Mouse (Mus musculus): Measurements from ENCODE around the gene Mgll. TPM values are rescaled to one million over a fixed set of nuclear protein-coding genes. Genes with fewer than 3 reads are reported as not detected.

Mgll gene
- polyA plus RNA-seq, 1 experiment from 2014 or later, result 38.6 TPM

GRCm38 (mm10) chr6:88703731-88704130 is 20.5 kb upstream of the Mgll start:
- Histone ChIP-seq H3K36me3 (no peaks in the 10 kb centered on the region), H3K27me3 (no peaks in the 10 kb centered on the region), H3K4me1 (peaks cover 4% of the 10 kb centered on the region; the same call in 1 of the 2 replicates), H3K27ac (0 out of 2 replicates have a peak overlapping the region, but pooled peaks have one; percentile 10), H3K4me2 (no peak overlapping the region), H3K9ac (no peak overlapping the region), H3K4me3 (replicated peaks) (no peak overlapping the region), H3K9me3 (replicated peaks) (no peaks in the 10 kb centered on the region)
- WGBS, result 56% methylated on average over 5 of the region's 5 CpGs
- ATAC-seq (replicated peaks; ENCODE audit: low FRiP score), result peak; percentile 80

- 69% methylated on average over 8 of the region's 8 CpGs for WGBS
- ATAC-seq (replicated peaks; ENCODE audit: low FRiP score), result no peak
- H3K27ac ChIP-seq, result no peak overlapping the region
- H3K36me3 ChIP-seq, result no peaks in the 10 kb centered on the region
- H3K27me3 ChIP-seq, result no peaks in the 10 kb centered on the region
- no peaks in the 10 kb centered on the region for H3K9me3 ChIP-seq (replicated peaks)
- H3K9ac ChIP-seq, result no peak overlapping the region
- H3K4me2 ChIP-seq, result no peak overlapping the region
- no peaks in the 10 kb centered on the region; the same call in 1 of the 2 replicates for H3K4me1 ChIP-seq
- H3K4me3 ChIP-seq (replicated peaks), result no peak overlapping the region
These were observed 15.6 kb upstream of the Mgll start for GRCm38 (mm10) chr6:88708401-88709278.

GRCm38 (mm10) chr6:88709279-88709575 is 15.0 kb upstream of the Mgll start:
- no peaks in the 10 kb centered on the region for H3K9me3 ChIP-seq (replicated peaks)
- H3K4me3 ChIP-seq (replicated peaks), result no peak overlapping the region
- no peak overlapping the region for H3K4me2 ChIP-seq
- H3K27me3 ChIP-seq, result no peaks in the 10 kb centered on the region
- H3K4me1 ChIP-seq, result no peaks in the 10 kb centered on the region
- no peak for ATAC-seq (replicated peaks; ENCODE audit: low FRiP score)
- no peaks in the 10 kb centered on the region for H3K36me3 ChIP-seq
- WGBS, result 78% methylated on average over 1 of the region's 1 CpGs
- no peak overlapping the region for H3K9ac ChIP-seq
- no peak overlapping the region for H3K27ac ChIP-seq

GRCm38 (mm10) chr6:88711313-88711712 is 12.9 kb upstream of the Mgll start:
- H3K9me3 ChIP-seq (replicated peaks), result no peaks in the 10 kb centered on the region
- H3K4me1 ChIP-seq, result peaks cover 10% of the 10 kb centered on the region; the same call in 1 of the 2 replicates
- H3K27ac ChIP-seq, result no peak overlapping the region
- no peak for ATAC-seq (replicated peaks; ENCODE audit: low FRiP score)
- H3K4me3 ChIP-seq (replicated peaks), result no peak overlapping the region
- H3K36me3 ChIP-seq, result no peaks in the 10 kb centered on the region
- H3K27me3 ChIP-seq, result no peaks in the 10 kb centered on the region
- H3K9ac ChIP-seq, result no peak overlapping the region
- H3K4me2 ChIP-seq, result no peak overlapping the region
- 69% methylated on average over 3 of the region's 3 CpGs for WGBS

GRCm38 (mm10) chr6:88712083-88712482 is 12.1 kb upstream of the Mgll start:
- 91% methylated on average over 4 of the region's 4 CpGs for WGBS
- Histone ChIP-seq H3K9ac (no peak overlapping the region), H3K4me2 (no peak overlapping the region), H3K4me1 (peaks cover 10% of the 10 kb centered on the region; the same call in 1 of the 2 replicates), H3K27ac (no peak overlapping the region), H3K9me3 (replicated peaks) (no peaks in the 10 kb centered on the region), H3K27me3 (no peaks in the 10 kb centered on the region), H3K4me3 (replicated peaks) (no peak overlapping the region), H3K36me3 (no peaks in the 10 kb centered on the region)
- no peak for ATAC-seq (replicated peaks; ENCODE audit: low FRiP score)

GRCm38 (mm10) chr6:88713320-88713719 is 10.9 kb upstream of the Mgll start:
- no peak overlapping the region for H3K27ac ChIP-seq
- no peaks in the 10 kb centered on the region for H3K27me3 ChIP-seq
- H3K4me3 ChIP-seq (replicated peaks), result no peak overlapping the region
- no peaks in the 10 kb centered on the region for H3K9me3 ChIP-seq (replicated peaks)
- peaks cover 10% of the 10 kb centered on the region; the same call in 1 of the 2 replicates for H3K4me1 ChIP-seq
- no peak for ATAC-seq (replicated peaks; ENCODE audit: low FRiP score)
- H3K9ac ChIP-seq, result no peak overlapping the region
- H3K36me3 ChIP-seq, result no peaks in the 10 kb centered on the region
- H3K4me2 ChIP-seq, result no peak overlapping the region

GRCm38 (mm10) chr6:88714200-88714674 is 10.0 kb upstream of the Mgll start:
- no peak overlapping the region for H3K4me3 ChIP-seq (replicated peaks)
- H3K27me3 ChIP-seq, result no peaks in the 10 kb centered on the region
- no peak overlapping the region for H3K27ac ChIP-seq
- peaks cover 10% of the 10 kb centered on the region; the same call in 1 of the 2 replicates for H3K4me1 ChIP-seq
- 89% methylated on average over 4 of the region's 4 CpGs for WGBS
- no peak overlapping the region for H3K4me2 ChIP-seq
- H3K9ac ChIP-seq, result no peak overlapping the region
- no peaks in the 10 kb centered on the region for H3K36me3 ChIP-seq
- H3K9me3 ChIP-seq (replicated peaks), result no peaks in the 10 kb centered on the region
- ATAC-seq (replicated peaks; ENCODE audit: low FRiP score), result no peak

GRCm38 (mm10) chr6:88715378-88715781 is 8.8 kb upstream of the Mgll start:
- Histone ChIP-seq H3K36me3 (no peaks in the 10 kb centered on the region), H3K4me1 (peaks cover 10% of the 10 kb centered on the region; the same call in 1 of the 2 replicates), H3K27me3 (no peaks in the 10 kb centered on the region), H3K9me3 (replicated peaks) (no peaks in the 10 kb centered on the region), H3K9ac (no peak overlapping the region), H3K27ac (peak overlapping the region; percentile 9; the same call in 1 of the 2 replicates), H3K4me3 (replicated peaks) (no peak overlapping the region), H3K4me2 (no peak overlapping the region)
- 63% methylated on average over 9 of the region's 9 CpGs for WGBS
- ATAC-seq (replicated peaks; ENCODE audit: low FRiP score), result no peak; the same call in 1 of the 2 replicates

GRCm38 (mm10) chr6:88715966-88716365 is 8.2 kb upstream of the Mgll start:
- Histone ChIP-seq H3K27ac (peak overlapping the region; percentile 9; the same call in 1 of the 2 replicates), H3K9ac (no peak overlapping the region), H3K9me3 (replicated peaks) (no peaks in the 10 kb centered on the region), H3K36me3 (no peaks in the 10 kb centered on the region), H3K4me1 (peaks cover 14% of the 10 kb centered on the region; the same call in 1 of the 2 replicates), H3K27me3 (no peaks in the 10 kb centered on the region), H3K4me3 (replicated peaks) (no peak overlapping the region), H3K4me2 (no peak overlapping the region)
- no peak for ATAC-seq (replicated peaks; ENCODE audit: low FRiP score)
- WGBS, result 57% methylated on average over 5 of the region's 5 CpGs

- peaks cover 14% of the 10 kb centered on the region; the same call in 1 of the 2 replicates for H3K4me1 ChIP-seq
- H3K9ac ChIP-seq, result no peak overlapping the region
- no peaks in the 10 kb centered on the region for H3K9me3 ChIP-seq (replicated peaks)
- no peaks in the 10 kb centered on the region for H3K36me3 ChIP-seq
- H3K4me3 ChIP-seq (replicated peaks), result no peak overlapping the region
- WGBS, result 54% methylated on average over 6 of the region's 6 CpGs
- peaks cover 5% of the 10 kb centered on the region; the same call in 1 of the 2 replicates for H3K27me3 ChIP-seq
- no peak for ATAC-seq (replicated peaks; ENCODE audit: low FRiP score)
- H3K4me2 ChIP-seq, result no peak overlapping the region
- no peak overlapping the region for H3K27ac ChIP-seq
These were observed 6.8 kb upstream of the Mgll start for GRCm38 (mm10) chr6:88717143-88718032.

- Histone ChIP-seq H3K27me3 (peaks cover 5% of the 10 kb centered on the region; the same call in 1 of the 2 replicates), H3K4me2 (no peak overlapping the region), H3K36me3 (no peaks in the 10 kb centered on the region), H3K9me3 (replicated peaks) (no peaks in the 10 kb centered on the region), H3K27ac (no peak overlapping the region), H3K4me3 (replicated peaks) (no peak overlapping the region), H3K4me1 (peaks cover 19% of the 10 kb centered on the region; the same call in 1 of the 2 replicates), H3K9ac (no peak overlapping the region)
- no peak for ATAC-seq (replicated peaks; ENCODE audit: low FRiP score)
- WGBS, result 88% methylated on average over 7 of the region's 7 CpGs
These were observed 6.0 kb upstream of the Mgll start for GRCm38 (mm10) chr6:88718033-88718725.
